Mouse (Mus musculus): ENCODE data around the gene Yes1. TPM values are rescaled to one million over a fixed set of nuclear protein-coding genes. Genes with fewer than 3 reads are reported as not detected.
"Not testable (repeated sequence)": the region's sequence is repeated elsewhere in the genome, so short reads cannot be mapped to it uniquely, and the experiment has no call there.

The Yes1 gene
- total RNA-seq (2021), result 10 to 100 TPM; 42.3 to 43.3 TPM
- polyA plus RNA-seq (2012; rRNA removed), result 5.4 and 5.5 TPM in 2 replicates
- long read RNA-seq, full-length matches to known transcripts, result 19 of 24 reads
- long read RNA-seq, partial matches to known transcripts, result 1 of 24 reads
- long read RNA-seq, other reads (novel, unspliced or antisense), result 4 of 24 reads

DNA sequence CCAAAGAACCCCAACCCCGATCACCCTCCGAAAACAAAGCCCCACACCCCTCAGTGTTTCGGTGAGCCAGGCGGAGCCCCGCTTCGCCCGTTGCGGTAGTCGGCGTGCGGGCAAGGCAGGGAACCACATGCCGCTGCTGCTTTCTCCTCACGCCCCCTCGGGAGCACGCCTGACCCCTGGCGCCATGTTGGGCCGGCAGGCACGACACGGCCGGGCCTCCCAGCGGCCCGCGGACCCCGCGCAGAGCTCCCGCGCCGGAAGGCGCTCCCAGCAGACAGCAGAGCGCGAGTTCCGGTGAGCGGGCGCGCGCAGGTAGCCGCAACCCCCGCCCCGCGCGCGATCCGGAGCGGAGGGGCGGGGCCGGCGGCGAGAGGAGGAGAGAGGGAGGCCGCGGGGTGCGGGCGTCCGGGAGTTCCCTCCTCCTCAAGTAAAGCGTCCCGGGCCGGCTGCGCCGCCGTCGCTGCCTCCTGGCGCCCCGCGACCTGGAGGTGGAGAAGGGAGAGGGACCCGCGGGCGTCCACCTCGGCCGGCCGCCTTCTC is at the start of gene Yes1:
TSS of gene Yes1 (plus strand) at position 371 of the 540 bp plus-strand sequence.
- peak; percentile 95 for DNase-seq

DNA sequence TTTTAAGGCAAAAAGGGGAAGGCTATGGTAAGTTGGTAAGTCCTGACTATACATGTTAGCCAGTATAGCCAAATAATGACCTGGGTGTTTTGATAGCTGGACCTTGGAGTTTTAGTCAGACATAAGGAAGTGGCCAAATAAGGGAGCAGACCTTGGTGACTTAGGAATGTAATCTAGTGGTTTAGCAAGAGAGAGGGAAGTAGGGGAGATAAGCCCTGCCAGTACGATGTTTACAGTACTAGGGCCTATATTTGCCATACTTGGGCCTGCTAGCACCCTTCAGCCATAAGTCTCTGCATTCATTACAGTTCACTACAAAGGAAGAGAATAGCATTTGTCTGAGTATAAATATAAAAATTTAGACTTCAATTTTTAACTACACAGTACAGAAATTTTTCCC is 46.3 kb upstream of the Yes1 start:
- DNase-seq, result no peak

DNA sequence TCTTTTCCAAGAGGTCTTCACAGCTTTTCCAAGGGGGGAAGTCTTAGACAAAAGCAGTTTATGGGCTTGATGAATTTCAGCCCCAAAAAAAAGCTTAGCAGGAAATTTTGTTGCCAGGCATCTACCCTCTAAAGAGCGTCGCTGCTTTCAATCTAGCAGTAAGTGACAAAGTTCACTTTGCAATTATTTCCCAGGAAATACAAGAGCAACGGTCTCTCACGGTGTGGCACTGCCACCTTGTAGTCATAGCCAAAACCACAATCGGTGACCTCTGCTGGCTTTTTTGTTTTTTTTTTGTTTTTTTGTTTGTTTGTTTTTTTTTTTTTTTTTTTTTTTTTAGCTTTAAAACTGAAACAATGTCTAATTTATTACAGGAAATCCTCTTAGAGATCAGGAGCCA is 39.2 kb upstream of the Yes1 start:
- no peak for DNase-seq

DNA sequence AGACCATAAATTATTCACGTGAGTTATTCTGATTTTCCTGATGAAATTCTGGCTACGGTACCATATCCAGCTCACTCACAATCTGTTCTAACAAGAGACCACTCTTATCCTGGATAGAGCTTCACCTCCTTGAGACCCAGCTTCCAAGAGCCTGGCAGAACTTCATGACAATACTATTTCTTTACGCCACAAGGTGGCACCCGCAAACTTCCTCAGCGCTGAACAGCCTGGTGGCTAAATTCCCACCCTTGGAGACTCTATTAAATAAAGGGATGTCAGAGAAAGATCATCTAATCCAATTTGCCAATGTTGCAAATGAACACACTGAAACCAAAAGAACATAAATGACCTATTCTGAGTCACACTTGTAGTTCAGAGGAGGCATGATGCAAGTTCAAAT is 22.8 kb upstream of the Yes1 start:
- peak; percentile 78 for DNase-seq

DNA sequence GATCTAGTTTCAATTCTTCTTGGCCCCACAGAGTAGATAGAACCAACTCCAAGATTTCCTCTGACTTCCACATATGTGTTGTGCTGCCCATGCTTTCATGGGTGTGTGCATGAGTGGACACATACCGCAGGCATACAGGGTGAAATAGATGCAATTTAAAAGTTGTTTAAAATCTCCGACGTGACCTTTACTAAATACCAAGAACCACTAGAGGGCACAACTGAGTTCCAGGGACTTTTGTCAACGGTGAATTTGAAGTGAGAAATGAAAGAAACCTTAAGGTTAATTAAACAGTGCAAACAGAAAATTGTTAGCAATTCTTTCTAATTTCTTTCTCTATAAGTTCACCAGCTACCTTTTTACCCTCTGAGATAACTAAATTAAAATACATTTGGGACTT is 17.2 kb upstream of the Yes1 start:
- no peak for DNase-seq

DNA sequence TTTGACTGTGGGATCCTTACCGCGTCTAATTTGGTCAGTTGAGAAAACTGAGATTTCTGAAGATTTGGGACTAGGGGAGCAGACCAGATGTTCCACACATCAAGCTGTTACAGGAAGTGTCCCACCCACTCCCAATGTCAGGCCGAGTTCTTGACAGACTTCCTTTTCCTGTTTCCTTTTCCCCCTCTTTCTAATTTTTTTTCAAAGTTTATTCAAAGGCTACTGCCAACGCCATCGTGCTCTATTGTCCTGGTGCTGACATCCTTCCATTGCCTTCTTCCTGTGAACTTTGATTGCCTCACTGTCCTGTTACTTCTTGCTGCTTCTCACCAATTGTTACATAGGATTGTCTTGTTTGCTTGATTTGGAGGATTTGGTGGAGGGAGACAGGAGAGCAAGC is 16.6 kb upstream of the Yes1 start:
- peak; percentile 25 for DNase-seq

DNA sequence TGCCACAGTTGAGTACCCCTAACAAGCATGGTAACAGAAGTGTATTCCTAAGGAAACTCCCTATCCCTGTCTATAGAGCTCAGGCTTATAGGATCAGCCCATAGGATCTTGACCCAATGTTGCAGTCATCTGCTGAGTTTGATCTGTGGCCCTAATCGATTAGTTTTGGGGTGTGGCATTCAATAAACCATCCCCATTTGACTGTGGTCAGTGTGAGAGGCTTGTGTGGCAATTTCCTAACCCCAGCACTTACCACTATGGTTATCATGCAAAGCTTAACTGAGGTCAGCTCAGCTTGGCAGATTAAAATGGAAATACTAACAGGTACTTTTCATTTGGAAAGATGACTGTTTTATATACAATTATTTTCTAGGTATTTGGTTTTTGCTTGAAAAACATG is 5.1 kb upstream of the Yes1 start:
- no peak for DNase-seq

DNA sequence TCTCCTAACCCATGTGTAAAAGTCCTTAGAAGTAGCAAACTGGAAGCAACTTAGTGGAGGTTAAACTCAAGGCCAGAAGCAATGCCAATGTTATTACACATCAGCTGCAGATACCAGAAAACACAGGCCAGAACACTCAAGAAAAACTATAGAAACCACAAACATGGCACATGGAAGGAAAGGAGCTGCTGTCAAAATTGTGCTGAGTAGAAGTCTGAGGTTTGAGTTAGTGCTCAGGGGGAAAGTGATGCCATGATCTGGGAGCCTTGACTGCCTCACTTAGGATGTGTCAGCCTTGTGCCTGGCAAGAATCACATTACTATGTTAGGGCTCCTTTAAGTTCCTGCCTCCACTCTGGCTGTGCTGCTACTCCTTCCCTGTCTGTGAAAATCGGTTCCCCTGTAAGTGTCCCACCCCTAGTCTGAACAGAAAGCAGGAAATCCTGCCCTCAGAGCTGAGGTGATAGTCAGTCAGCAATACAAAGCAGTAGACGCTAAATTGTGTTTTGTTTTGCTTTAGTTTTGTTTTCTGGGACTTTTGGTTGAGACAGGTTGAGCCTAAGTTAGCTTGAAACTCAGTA is 3.1 kb upstream of the Yes1 start:
- peak; percentile 70 for DNase-seq

DNA sequence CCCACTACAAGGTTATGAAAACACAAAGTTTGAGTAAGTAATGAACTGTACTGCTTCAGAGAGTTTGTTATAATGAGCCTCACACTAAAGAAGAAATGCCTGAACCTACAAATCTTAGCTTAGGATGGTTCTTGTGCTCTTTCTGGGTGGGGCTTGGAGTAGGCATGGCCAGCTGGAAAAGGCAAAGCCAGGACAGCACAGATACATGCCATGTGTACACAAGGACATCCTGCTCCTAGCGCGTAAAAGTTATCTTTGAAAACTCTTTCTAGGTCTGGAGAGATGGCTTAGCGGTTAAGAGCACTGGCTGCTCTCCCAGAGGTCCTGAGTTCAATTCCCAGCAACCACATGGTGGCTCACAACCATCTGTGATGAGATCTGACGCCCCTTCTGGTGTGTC is 2.5 kb upstream of the Yes1 start:
- peak; percentile 32 for DNase-seq

DNA sequence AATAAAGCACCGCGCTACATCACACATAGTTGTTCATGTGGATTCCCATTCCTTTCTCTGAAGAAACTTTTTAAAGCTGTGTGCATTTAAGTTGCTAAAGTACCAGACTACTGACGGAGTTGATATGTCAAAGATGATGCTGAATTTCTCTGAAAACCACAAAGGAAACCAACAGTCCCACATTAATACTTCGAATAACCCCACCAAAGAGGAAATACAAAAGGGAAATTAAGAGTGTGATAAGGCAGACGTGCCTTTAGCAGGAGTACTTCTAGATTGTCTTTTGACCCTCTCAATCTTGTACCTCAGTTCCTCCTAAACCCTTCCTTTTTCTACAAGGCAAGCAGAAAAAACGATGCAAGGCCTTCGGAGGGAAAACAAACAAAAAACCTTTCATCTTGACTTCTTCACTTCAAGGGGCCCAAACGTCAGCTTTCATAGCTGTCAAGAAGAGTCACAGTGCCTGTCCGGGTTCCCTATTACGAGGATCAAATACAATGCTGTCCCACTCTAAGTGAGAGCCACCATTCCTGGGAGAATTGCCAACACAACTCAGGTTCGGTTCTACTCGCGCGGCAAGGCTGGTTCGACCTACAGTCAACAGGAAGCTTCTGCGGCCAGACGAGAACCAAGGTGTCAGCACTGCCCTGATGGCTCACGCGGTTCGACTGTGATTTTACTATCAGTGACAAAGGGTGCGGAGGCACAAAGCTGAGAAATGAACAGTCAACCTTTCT is 739 bp upstream of the Yes1 start:
- peak; percentile 79 for DNase-seq

DNA sequence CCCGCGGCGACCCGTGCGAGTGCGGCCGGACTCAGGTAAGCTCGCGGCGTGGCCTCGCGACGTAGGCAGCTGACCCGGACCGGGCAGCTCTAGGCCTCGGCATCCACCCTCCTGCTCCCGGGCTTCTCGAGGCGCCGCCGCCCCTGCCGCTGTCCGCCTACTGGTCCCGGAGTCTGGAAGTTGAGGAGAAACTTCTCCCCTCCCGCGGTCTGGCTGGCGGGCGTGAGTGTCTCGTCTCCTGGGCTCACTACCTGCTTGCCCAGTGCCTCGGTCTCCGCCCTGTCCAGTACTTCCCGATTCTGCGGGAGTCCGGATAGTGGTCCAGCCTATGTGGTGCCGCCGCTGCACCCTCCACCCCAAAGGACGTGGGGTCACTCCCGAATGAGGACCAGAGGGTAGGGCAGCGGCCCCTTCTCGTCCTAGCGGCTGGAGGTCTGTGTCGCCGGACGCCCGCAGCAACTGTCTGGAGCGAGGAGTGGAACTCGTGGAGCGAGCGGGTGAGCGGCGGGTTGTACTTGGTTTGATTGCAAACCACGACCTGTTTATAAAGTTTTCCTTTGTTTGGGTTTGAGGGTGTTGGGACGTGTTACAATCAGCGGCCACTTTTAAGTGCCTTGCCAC is 480 bp downstream of the Yes1 start:
- DNase-seq, result no peak

DNA sequence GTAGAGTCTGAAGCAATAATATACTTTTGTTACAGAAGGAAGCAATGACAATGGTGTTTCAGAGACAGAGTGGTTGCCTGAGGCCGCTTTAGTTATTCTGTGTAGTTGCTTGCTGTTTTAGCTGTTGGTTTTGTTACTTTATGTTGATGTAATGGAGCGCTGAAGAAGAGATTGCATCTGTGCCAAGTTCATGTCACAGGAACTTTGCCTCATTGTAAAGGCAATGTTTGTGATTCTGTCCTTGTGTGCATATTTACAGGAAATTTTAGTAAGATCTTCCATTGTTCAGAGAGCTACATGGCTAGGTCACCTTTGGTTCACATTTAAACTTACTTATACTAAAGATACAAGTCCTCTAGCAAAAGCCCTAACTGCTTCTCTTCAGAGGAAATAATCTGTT is 3.3 kb downstream of the Yes1 start:
- no peak for DNase-seq

DNA sequence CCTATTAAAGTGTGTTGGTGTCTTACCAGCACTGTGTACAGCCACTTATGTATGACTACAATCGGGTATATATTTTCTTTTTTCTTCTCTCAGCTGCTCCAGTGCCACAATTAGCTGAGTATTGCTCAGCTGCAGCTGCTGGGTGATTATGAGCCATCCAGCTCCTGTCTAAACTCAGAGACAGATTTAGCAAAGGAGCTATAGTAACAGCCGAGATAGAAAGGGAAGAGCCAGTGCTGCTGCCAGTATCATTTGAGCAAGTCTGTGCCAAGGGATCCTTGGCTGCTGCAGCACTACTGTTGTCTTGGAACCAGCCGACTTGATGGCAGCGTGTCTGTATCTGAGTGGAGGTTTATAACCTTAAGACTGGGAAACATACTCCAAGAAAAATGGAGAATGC is 3.7 kb downstream of the Yes1 start:
- peak; percentile 20 for DNase-seq

DNA sequence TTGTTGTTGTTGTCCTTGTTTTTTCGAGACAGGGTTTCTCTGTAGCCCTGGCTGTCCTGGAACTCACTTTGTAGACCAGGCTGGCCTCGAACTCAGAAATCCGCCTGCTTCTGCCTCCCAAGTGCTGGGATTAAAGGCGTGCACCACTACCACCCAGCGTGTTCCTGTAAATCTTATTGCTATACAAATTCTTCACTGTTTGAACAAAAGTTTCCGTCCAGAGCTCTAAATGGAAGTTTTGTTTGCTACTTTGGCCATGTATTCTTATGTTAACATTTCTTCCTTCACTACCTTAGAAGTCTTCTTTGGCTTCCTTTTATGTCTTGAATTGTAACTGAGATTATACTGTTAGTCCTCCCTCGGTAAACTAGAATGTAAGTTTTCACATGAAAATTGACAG is 5.5 kb downstream of the Yes1 start:
- not testable (repeated sequence) for DNase-seq

DNA sequence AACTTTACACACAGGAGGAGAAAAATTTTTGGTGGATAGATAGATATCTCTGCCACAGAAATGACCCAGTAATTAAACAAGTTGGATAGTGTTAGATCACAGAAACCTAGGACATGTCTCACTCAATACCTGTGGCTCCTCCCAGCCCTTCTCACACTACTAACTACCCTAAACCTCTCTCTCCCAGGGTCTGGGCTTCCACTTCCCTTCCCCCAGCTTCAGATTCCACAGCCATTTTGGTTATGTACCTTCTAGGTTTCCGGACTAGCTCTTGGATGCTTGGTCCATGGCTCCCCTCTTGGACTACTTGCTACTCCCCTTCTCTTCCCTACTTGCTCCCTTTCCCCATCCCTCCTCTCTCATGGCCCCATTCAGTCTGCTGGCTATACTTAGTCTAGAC is 6.9 kb downstream of the Yes1 start:
- no peak for DNase-seq

DNA sequence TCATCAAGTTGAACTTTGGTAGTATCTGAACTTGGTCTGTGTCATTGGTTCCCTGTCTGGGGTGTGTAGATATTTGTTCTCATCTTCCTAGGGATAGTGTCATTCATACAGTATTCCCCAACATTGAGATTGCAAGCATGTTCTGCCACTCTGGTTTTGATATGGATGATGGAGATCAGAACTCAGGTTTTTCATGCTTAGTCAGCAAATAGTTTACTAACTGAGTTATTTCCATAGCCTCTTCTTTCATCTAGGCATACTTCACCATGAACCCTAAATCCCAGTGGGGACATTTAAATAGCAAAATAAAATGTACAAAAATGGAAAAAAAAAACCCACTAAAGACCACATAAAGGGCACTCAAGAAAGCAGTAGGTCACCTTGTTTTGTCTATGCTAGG is 12.7 kb downstream of the Yes1 start:
- no peak for DNase-seq

DNA sequence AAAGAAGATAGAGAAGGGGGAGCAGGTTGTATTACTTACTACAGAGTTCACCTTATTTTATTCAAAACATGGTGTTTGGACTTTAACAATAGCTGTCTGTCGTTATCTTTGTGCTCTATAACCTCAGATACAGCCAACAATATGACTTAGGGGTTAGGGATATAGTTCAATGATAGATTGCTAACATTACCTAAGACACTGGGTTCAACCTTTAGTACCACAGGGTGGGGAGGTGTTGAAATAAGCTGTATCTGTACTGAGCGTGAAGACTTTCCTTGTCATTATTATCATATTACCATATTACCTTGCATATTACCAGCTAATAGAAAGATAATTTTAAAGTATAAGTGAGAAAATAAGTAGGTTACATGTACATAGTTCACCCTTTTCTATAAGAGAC is 13.8 kb downstream of the Yes1 start:
- DNase-seq, result no peak

DNA sequence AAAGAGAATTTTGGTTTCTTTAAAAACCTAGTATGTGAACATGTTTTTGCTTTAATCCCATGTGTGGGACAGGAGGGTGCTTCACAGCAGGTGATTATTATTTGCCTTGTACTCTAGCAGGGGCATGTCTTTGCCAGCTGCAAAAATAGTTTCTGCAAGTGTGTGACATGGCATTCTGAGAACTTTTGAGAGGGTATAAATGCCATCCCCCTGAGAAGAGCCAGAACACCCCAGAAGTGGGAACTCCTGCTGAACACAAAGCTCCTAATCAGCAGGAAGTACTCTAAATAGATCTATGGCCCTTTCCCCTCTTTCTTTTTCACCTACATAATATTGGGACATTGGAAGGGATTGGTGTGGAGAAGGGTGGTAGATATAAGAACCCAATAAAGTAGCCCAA is 22.2 kb downstream of the Yes1 start:
- no peak for DNase-seq

DNA sequence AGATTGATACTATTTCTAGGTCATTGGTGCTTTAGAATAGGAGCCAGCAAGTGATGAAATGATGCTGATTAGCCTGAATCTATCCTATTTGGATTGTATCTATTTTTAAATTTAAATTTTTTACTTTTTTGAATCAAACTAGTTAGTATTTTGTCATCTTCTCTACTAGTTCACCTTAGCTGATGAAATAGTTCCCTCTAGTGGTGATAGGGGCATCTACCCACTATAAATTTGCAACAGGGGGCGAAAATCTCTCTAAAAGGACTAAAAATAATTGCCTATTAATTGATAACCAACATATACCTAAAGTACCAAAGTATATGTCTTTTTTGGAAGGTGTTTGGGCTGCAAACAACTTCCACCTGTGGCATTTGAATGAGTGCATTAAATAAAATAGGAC is 46.4 kb downstream of the Yes1 start:
- no peak for DNase-seq

DNA sequence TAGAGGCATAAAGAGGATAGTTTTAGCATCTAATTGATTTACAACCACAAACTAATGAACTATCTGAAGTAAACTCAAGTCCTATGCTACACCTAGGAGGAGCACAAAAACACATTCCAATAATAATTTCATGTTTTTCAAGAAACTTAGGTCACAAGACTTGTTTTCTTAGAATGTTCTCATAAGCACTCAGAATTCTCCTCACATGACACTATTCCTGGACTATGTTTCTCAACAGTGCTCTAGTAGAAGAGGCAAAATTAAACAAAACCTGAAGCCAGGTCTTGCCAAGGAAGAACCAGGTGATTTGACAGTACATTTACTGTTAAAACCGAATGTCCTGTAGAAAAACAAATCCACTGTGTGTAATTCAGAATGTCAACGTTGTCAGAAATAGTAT is 71.5 kb downstream of the Yes1 start:
- DNase-seq, result no peak

DNA sequence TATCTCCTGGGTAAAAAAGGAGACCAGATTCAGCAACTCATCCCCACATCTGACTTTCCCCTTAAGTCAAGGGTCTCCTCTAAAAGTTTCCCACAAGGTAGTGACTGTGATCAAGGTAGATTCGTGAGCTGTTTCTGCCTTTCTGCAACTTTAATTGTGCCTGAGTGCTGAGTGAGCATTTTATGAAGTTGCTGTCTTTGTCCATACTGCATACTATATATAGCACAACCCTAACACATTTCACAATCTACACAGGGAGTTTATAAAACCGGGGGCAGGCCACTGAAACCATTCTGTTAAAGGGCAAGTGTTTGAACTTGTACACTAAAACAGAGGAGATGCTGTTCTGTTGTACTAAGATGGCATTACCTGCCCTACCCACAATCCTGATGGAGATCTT is 82.4 kb downstream of the Yes1 start:
- no peak for DNase-seq

DNA sequence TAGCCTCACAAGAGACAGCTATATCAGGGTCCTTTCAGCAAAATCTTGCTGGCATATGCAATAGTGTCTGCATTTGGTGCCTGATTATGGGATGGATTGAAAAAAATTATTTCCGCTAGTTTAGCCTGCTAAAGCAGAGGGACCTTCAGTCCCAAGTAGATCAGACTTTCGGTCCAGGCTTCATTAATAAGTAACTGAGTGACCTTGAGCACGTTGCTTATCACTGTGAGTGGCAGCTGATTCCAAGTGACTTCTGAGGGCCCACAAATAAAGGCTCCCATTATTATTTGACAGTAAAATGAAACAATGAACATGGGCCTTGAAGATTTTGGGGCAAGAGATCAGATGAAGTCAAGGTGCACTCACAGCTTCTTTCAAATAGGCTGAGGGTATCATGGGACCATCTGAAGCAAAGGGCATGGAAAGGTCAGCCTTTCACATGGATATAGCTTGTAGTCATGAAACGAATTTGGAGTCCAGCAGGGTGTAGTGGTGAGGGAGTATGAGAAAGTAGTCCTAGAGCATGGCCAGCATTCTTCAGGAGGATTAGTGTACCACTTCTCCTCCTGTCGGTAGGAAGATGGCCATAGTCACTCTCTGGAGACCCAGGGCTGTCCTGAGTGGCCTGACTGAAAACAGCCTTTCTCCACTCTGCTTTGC is 86.4 kb downstream of the Yes1 start:
- DNase-seq, result no peak

Data from adrenal gland, adult 2 months (tissue).